Mouse (Mus musculus) small intestine, adult 2 months (tissue): Measurements from ENCODE around the gene Mnd1.

Experiments
- CTCF ChIP-seq: fragments of 200-500 bp; IDR thresholded peaks from 2 replicates; pipeline ENCODE4 v1.5.1; 2012; ENCODE audit warnings: low read depth, mild to moderate bottlenecking, control low read depth, inconsistent platforms, low read length, moderate library complexity, mixed read lengths; ENCODE audit not compliant: insufficient replicate concordance, insufficient read length; ENCODE audit errors: extremely low read depth
- POLR2A ChIP-seq: fragments of 200-500 bp; IDR thresholded peaks from 2 replicates; pipeline ENCODE4 v1.6.1; 2012; ENCODE audit warnings: low read depth, mild to moderate bottlenecking, control low read depth, inconsistent platforms, low read length, moderate library complexity

DNA sequence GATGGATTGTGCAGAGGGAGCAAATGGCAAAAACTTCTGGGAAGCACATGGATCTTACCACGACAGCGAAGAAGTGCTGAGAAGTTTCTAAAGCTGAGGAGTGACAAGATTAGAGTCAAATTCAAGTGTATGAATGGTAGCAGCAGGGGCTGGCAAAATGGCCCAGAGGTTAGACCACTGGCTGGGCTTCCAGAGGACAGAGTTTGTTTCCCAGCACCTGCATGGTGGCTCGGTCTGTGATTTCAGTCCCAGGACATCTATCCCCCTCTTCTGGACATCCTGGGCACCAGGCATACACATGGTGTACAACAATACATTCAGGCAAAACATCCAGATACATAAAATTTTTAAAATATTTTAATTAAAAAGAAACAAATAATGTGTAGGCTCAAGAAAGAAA is 5.8 kb downstream of the Mnd1 start:
- TF ChIP-seq CTCF (no peak), POLR2A (no peak)
